Mouse (Mus musculus) bone marrow macrophage, adult 2 months (primary cell): ENCODE results near the gene Gm9.

ENCODE experiments used
- CTCF ChIP-seq: IDR thresholded peaks from 2 replicates; pipeline ENCODE4 v1.5.1; 2012; ENCODE audit warnings: low read depth, mild to moderate bottlenecking, low read length, moderate library complexity
- POLR2A ChIP-seq: IDR thresholded peaks from 2 replicates; pipeline ENCODE4 v1.6.1; 2012; ENCODE audit warnings: mild to moderate bottlenecking, low read depth, low read length, borderline replicate concordance

DNA sequence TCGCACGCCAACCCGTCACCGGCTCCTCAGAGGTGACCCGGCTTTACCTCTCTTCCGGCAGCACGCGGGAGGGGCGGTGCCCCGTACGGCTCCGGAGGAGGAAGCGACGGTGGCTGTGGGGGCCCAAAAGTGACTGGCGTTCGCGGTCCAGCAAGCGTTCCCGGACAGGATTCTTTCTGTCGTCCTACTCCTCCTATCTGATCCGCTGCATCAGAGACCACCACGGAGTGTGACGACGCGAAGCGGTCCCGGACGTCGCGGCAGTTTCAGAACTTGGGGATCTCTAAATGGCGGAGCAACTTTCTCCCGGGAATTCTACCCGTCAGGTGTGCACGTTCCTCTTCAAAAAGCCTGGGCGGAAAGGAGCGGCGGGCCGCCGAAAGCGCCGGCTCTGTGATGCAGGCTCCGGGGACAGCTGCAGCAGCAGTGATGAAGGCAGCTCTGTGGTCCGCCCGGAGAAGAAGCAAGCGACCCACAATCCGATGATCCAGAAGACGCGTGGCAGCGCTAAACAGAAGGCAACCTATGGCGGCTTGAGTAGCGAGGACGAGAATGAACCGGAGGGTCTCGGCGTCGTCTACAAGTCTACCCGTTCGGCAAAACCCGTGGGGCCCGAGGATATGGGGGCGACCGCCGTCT is 19.6 kb downstream of the Gm9 start, which contains the start of the genes Ndufa1 and Rnf113a1:
- TF ChIP-seq CTCF (no peak), POLR2A (no peak)
